Mouse (Mus musculus) natural killer cell, adult 2 months (primary cell): Measurements from ENCODE around the gene Brwd3.

Experiments
- DNase-seq, 2 experiments: peaks; one replicate each; pipeline ENCODE4 v3.0.0; 2022; ENCODE audit warnings: low spot score in 2 of 2

The Brwd3 gene

DNA sequence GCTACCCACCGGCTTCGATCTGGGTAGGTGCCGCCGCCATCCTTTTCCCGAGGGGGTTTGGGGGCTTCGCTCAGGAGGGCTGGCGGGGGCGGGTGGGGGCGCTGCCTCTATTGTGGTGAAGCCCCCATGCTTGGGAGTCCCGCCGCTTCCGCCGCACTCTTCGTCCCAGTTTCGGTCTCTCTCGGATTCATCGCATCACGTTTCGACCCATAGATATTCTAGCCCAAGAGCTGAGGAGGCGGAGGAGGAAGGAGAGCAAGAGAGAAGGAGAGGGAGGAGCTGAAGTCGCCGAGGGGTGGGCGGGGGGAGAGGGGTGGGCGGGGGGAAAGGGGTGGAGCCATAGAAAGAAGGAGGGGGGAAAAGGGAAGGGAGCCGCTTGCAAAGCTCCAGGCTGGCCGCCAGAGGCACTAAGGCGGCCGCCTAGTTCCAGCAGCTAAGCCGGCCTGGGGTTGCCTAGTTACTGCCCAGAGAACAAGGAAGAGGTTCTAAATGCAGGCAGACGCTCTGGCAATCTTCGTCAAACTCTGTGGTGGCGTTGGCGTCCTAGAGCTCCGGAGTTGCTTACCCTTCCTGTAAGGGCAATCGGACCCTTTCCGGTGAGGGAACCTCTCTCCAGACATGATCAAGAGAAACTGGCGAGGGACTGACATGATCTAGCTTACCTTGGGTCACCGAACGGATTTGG, at the start of gene Brwd3:
TSS of gene Brwd3 (minus strand) at position 283 of the 685 bp plus-strand sequence.
- DNase-seq, result peak; percentile 82 to 86

DNA sequence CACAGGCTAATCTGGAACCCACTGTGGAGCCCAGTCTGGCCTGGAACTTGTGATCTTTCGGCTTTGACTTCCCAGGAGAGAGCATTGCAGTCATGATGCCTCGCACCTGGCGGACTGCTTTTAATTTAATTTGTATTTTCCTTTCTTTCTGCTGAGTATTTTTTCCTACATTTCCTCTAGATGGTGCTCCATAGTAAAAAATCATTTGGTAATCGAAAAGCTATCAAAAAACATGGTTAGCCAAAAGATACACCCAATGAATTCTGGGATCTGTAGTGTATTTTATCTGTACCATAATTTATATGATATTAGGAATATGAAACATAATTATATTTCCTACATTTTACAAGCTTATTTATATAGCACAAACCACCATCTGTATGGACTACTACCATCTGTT, 28.5 kb upstream of the Brwd3 start:
- no peak for DNase-seq

GRCm38 (mm10) chrX:108842705-108843104, 8.5 kb upstream of the Brwd3 start:
- no peak for DNase-seq

- no peak for DNase-seq
These were observed 2.2 kb upstream of the Brwd3 start for GRCm38 (mm10) chrX:108836416-108836815.

DNA sequence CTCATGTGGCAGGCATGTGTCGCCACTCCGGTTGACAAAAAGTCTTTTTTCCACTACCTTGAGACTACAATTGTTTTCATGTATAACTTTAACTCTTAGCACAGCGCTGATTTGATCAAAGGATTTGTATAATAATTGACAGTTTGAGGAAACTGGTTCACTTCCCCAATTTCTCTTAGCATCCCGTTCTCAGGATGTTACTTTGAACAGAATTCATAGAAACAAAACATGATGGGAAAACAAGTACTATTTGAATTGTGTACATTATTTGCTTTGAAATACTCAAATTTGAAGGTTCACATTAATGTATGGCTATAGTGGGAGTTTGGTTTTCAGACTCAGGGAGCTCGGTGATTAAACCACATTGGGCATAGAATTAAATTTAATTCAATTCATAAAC, 1.1 kb upstream of the Brwd3 start:
- DNase-seq, result no peak

DNA sequence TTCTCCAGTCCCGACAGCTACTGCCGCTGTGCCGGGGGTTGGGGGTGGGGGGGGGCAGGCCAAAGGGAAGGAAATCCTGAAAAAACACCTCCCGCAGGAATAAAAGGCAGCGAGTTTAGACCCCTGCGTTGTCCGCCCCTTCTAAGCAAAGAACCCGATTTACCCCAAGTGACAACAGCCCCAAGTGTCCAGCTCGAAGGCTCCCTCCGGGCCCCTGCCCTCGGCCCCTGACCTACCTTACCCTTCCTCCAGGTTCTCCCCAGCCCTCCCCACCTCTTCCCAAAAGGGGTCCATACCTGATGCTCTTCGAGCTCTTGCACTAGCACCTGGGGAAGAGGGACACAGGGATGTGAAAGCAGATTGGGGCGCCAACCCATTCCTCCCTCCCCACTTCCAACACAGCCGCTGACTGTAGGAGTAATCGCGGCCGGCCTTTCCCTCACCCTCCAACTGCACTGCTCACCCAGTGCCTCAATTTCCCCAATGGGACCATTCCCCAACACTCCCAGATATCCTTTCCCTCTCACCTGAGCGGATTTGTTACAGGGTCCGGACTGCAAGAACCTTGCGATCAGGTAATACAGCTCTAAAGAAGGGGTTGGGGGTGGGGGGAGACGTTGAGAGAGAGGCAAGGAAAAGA, 671 bp downstream of the Brwd3 start:
- peak; percentile 1 to 4 for DNase-seq

DNA sequence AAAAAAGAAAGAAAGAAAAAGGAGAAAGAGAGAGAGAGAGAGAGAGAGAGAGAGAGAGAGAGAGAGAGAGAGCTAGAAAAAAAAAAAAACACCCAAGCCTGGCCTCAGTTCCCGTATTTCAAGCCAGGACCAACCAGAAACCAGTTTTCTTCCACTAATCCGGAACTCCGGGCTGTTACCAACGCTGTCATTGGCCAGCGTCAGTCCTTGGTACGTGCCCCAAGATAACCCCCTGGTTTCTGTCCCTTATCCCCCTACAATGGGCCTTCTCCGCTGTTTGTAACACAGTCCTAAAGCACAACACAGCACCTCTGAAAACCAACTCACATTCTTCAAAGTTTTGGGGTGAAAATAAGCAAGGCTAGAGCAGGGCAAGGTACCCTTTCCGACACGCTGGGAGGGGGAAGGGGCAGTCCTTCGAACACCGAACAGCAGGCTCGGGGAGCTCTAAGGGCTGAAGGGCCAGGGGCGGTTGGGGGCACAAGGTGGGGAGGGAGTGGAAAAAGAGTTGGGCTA, 1.4 kb downstream of the Brwd3 start:
- peak; percentile 76 to 84 for DNase-seq

DNA sequence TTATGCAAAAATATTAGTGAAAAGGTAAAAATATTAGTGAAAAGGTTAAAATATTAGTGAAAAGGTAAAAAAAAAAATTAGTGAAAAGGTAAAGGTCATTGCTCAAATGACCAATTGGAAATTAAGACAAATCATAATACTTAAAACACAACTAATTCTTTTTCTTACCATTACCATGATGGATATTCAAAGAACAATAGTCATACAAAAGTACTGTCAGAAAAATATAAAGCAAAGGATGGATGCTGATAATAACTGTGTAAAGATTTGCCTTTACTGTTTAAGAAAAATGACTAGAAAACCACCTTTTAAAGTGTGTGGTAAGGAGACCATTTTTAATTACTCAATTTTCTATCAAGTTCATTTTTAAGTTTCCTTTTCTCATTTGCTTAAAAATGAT, 2.9 kb downstream of the Brwd3 start:
- DNase-seq, result no peak

DNA sequence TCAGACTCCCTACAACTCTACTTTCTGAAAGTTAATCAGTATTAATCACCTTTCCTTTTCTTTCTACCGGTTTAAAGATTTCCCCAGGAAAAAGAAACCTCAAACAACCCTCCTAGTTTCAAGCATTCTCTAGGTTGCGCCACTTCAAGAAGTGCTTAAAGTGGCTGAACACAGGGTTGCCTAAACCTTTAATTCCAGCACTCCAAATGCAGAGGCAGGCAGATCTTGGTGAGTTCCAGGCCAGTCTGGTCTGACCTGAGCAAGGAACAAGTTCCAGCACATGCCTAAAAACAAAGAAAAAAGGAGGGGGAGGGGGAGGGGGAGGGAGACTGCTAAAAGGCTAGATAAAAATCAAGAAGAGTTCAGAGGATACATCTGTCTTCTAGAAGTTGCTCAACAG, 6.1 kb downstream of the Brwd3 start:
- no peak for DNase-seq

DNA sequence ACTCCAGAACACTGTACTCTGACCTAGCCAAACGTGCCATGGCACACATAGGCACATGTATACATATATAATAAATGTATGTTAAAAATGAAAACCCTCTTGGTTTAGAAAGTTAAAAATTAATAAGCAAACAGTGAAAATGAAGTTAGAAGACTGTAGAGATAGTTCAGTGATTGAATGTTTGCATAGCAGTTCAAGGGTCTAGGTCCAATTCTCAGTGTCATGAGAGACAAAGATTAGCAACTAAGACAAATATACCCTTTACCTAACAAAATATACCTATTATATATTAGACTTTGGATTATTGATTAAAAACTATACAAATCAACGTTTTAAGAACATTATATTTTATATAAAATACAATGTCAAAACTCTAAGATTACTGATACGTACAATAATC, 36.9 kb downstream of the Brwd3 start:
- DNase-seq, result no peak

- no peak for DNase-seq
These were observed 50.4 kb downstream of the Brwd3 start for GRCm38 (mm10) chrX:108783724-108784123.

DNA sequence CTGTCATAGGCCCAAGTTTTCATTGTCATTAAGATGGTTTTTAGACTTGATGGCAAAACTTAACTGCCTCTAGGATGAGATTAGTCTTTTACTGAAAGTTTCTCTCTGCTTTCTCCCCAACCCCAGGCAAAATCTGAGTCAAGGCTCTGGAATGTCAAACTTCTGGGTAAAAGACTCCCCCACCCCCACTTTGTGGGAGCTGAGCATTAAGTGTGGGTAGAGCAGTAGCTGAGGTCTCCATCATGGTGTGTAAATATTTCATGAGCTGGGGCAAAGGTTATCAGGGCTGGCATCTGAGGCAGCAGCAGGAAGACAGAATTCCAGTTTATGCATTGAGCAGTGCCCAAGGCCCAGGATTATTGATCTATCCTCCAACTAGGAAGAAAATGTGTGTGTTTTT, 102.4 kb downstream of the Brwd3 start:
- no peak for DNase-seq

DNA sequence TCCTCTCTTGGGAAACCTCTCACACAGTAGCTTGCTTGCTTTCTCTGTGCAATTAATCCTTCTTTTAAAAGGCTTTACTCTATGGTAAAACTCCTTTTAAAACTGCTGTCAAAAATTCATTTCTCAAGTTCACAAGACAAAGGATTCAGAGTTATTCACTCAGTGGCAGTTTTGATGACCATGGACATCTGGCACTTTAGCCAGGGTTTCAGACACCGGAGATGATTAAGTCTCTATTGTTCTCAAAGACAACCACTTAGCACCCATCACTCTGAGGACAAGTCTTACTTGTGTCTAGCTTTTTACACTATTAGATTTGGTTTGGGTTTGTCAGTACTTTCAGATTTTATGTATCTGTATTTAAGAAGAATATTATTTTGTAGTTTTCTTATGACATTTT, 104.6 kb downstream of the Brwd3 start:
- no peak for DNase-seq

GRCm38 (mm10) chrX:108729068-108729467, 105.1 kb downstream of the Brwd3 start:
- DNase-seq, result no peak

DNA sequence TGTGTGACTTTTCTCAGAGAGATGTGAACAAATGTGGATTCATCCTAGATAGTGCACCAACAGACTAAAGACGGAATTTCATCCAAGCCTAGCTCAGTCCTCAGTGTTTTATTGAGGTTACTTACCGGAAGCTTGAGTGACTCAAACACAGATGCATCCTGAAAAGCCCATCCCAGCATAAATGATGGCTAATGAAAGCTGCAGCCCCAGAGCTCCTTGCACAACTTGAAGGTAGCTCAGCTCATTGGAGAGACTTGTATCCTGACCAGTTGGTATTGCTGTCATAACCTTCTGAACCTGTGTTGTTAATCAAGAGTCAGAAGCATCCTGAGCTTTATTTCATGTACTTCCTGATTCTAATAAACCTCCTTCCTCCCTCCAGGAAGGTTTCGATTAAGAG, 105.8 kb downstream of the Brwd3 start:
- no peak for DNase-seq

- DNase-seq, result no peak
These were observed 109.9 kb downstream of the Brwd3 start for GRCm38 (mm10) chrX:108724241-108724640.

- DNase-seq, result no peak
These were observed 111.7 kb downstream of the Brwd3 start for GRCm38 (mm10) chrX:108722447-108722846.

DNA sequence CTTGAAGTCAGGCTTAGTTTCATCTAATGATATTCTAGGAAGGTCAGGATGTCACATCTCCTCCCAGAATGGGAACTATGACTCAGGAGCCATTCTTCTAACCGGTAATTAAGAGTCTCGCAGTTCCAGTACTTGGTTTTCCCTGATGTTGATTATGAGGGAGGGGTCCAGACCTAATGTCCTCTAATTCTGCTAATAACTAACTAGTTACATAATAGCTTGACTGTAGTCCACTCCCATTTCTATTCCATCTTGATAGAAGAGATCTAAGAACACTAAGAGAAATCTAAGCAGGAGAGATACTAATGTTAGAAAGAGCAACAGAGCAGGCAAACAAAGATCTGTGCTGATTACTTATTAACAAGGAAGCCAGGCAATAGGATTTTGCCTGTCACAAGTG, 129.9 kb downstream of the Brwd3 start:
- no peak for DNase-seq
